Mouse (Mus musculus): ENCODE measurements at regions not wholly inside any gene's neighbourhood (a gene's known extent, or its start where the extent isn't known, plus 50 kb on each side); places are given as distances from the start of the nearest gene placed in this dataset.

DNA sequence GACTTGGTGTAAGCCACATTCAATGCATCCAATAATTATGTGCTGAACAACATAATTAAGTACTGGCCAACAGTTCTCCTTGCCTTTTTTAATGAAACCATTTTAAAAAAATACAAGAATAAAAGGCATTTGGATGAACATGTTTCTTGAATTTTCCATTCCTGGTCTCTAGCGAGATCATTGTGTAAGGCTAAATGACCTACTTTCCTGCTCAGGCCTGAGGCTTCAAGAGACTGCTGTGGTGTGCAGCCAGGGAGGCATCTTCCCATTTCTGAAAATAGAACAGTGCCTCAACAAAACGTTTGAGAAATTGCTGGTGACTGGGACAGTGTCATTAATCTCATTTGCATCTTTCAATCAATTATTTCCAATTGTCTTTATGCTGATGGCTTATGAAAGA is 124.5 kb downstream of the Dll1 start:
- no peak for TF ChIP-seq POLR2A (IDR thresholded peaks at IDR 0.05; ENCODE audit: low read depth, low read length)
- TF ChIP-seq CTCF (IDR thresholded peaks at IDR 0.05; ENCODE audit: borderline replicate concordance, insufficient read depth, low read length) = no peak
